Mouse (Mus musculus): ENCODE results near the gene Ablim2. TPM values are rescaled to one million over a fixed set of nuclear protein-coding genes. Genes with fewer than 3 reads are reported as not detected.

Ablim2 gene
- polyA plus RNA-seq, 1 experiment from 2014 or later: 0.77 TPM

DNA sequence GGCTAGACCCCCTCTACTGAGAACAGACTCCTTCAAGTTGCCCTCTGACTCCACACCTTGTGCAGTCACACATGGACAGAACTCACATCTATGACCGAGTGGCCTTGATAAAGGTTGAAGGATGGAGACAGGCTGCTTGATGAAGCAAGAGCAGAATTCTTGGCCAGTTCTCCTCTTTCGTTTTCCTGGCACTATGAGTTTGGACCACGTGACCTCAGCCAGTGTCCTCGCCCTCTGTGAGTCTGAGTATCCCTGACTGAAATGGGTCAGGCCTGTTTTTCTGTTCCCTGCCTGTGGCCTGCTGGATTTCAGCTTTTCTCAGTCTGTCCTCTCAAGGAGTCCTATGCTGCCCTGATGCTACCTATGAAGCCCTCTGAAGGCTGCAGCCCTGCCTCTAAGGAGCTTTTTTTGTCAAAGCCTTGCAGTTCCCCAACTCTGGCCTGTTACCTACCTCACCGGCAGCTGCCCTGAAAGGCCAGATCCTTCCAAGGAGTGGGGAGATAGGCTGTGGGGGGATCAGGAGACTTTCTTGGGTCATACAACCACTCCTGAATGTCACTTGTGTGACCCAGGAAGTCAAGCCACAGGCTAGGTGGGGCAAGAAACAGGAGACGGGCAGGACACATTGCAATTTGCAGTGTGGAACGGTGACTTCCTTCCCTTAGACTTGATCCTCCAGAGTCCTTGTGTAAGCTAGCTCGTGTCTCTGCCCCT, 14.3 kb upstream of the Ablim2 start:
- 65% methylated on average over 8 of the region's 8 CpGs for WGBS
- H3K4me1 ChIP-seq (replicated peaks; ENCODE audit: control insufficient read depth, insufficient read depth, low read length): peaks cover 25% of the 10 kb centered on the region

GRCm38 (mm10) chr5:35743990-35744722, 13.5 kb upstream of the Ablim2 start:
- H3K4me1 ChIP-seq (replicated peaks; ENCODE audit: control insufficient read depth, insufficient read depth, low read length): peaks cover 21% of the 10 kb centered on the region
- H3K27ac ChIP-seq (ENCODE audit: low read length): no peak overlapping the region
- no peaks in the 10 kb centered on the region for H3K27me3 ChIP-seq (ENCODE audit: control insufficient read depth, insufficient read depth, low read depth, low read length)
- no peaks in the 10 kb centered on the region for H3K36me3 ChIP-seq (ENCODE audit: control insufficient read depth, insufficient read depth, low read length)
- no peaks in the 10 kb centered on the region for H3K9me3 ChIP-seq (ENCODE audit: control insufficient read depth, low read length)
- no peak overlapping the region for H3K9ac ChIP-seq (ENCODE audit: low read length)
- WGBS: 75% methylated on average over 7 of the region's 7 CpGs
- H3K4me3 ChIP-seq (ENCODE audit: low read length): no peak overlapping the region
- no peak overlapping the region for H3K4me2 ChIP-seq (ENCODE audit: low read depth, low read length)
- ATAC-seq (ENCODE audit: low read depth): no peak

More for the DNA sequence above, 14.3 kb upstream of the Ablim2 start:
- ATAC-seq (ENCODE audit: low read depth): no peak
- Histone ChIP-seq H3K27ac (ENCODE audit: low read length) (no peak overlapping the region), H3K9ac (ENCODE audit: low read length) (no peak overlapping the region), H3K4me2 (ENCODE audit: low read depth, low read length) (no peak overlapping the region), H3K4me3 (ENCODE audit: low read length) (no peak overlapping the region), H3K36me3 (ENCODE audit: control insufficient read depth, insufficient read depth, low read length) (no peaks in the 10 kb centered on the region), H3K9me3 (ENCODE audit: control insufficient read depth, low read length) (no peaks in the 10 kb centered on the region), H3K27me3 (ENCODE audit: control insufficient read depth, insufficient read depth, low read depth, low read length) (no peaks in the 10 kb centered on the region)

- Histone ChIP-seq H3K4me3 (ENCODE audit: low read length) (no peak overlapping the region), H3K9me3 (ENCODE audit: control insufficient read depth, low read length) (no peaks in the 10 kb centered on the region), H3K4me1 (replicated peaks; ENCODE audit: control insufficient read depth, insufficient read depth, low read length) (peaks cover 16% of the 10 kb centered on the region), H3K4me2 (ENCODE audit: low read depth, low read length) (no peak overlapping the region), H3K27me3 (ENCODE audit: control insufficient read depth, insufficient read depth, low read depth, low read length) (no peaks in the 10 kb centered on the region), H3K9ac (ENCODE audit: low read length) (no peak overlapping the region), H3K27ac (ENCODE audit: low read length) (no peak overlapping the region), H3K36me3 (ENCODE audit: control insufficient read depth, insufficient read depth, low read length) (no peaks in the 10 kb centered on the region)
- ATAC-seq (ENCODE audit: low read depth): no peak
- WGBS: 79% methylated on average over 5 of the region's 5 CpGs
These were observed 12.3 kb upstream of the Ablim2 start for GRCm38 (mm10) chr5:35745406-35745805.

- no peaks in the 10 kb centered on the region for H3K27me3 ChIP-seq (ENCODE audit: control insufficient read depth, insufficient read depth, low read depth, low read length)
- H3K4me2 ChIP-seq (ENCODE audit: low read depth, low read length): no peak overlapping the region
- H3K4me3 ChIP-seq (ENCODE audit: low read length): no peak overlapping the region
- ATAC-seq (ENCODE audit: low read depth): no peak
- no peaks in the 10 kb centered on the region for H3K9me3 ChIP-seq (ENCODE audit: control insufficient read depth, low read length)
- no peaks in the 10 kb centered on the region for H3K36me3 ChIP-seq (ENCODE audit: control insufficient read depth, insufficient read depth, low read length)
- WGBS: 25% methylated on average over 4 of the region's 4 CpGs
- H3K4me1 ChIP-seq (replicated peaks; ENCODE audit: control insufficient read depth, insufficient read depth, low read length): peaks cover 1% of the 10 kb centered on the region; the same call in 1 of the 2 replicates
- H3K27ac ChIP-seq (ENCODE audit: low read length): no peak overlapping the region
- no peak overlapping the region for H3K9ac ChIP-seq (ENCODE audit: low read length)
These were observed 10.8 kb upstream of the Ablim2 start for GRCm38 (mm10) chr5:35746910-35747309.

- H3K9me3 ChIP-seq (ENCODE audit: control insufficient read depth, low read length): no peaks in the 10 kb centered on the region
- H3K36me3 ChIP-seq (ENCODE audit: control insufficient read depth, insufficient read depth, low read length): no peaks in the 10 kb centered on the region
- no peak overlapping the region for H3K4me2 ChIP-seq (ENCODE audit: low read depth, low read length)
- H3K4me1 ChIP-seq (replicated peaks; ENCODE audit: control insufficient read depth, insufficient read depth, low read length): no peaks in the 10 kb centered on the region
- no peak overlapping the region for H3K9ac ChIP-seq (ENCODE audit: low read length)
- H3K27me3 ChIP-seq (ENCODE audit: control insufficient read depth, insufficient read depth, low read depth, low read length): no peaks in the 10 kb centered on the region
- no peak overlapping the region for H3K4me3 ChIP-seq (ENCODE audit: low read length)
- H3K27ac ChIP-seq (ENCODE audit: low read length): no peak overlapping the region
- WGBS: 52% methylated on average over 3 of the region's 3 CpGs
- no peak for ATAC-seq (ENCODE audit: low read depth)
These were observed 8.3 kb upstream of the Ablim2 start for GRCm38 (mm10) chr5:35749416-35749815.

GRCm38 (mm10) chr5:35750026-35750425, 7.7 kb upstream of the Ablim2 start:
- no peak overlapping the region for H3K4me3 ChIP-seq (ENCODE audit: low read length)
- no peak overlapping the region for H3K9ac ChIP-seq (ENCODE audit: low read length)
- no peaks in the 10 kb centered on the region for H3K36me3 ChIP-seq (ENCODE audit: control insufficient read depth, insufficient read depth, low read length)
- WGBS: 84% methylated on average over 1 of the region's 1 CpGs
- H3K4me1 ChIP-seq (replicated peaks; ENCODE audit: control insufficient read depth, insufficient read depth, low read length): no peaks in the 10 kb centered on the region
- no peak for ATAC-seq (ENCODE audit: low read depth)
- no peak overlapping the region for H3K4me2 ChIP-seq (ENCODE audit: low read depth, low read length)
- no peaks in the 10 kb centered on the region for H3K27me3 ChIP-seq (ENCODE audit: control insufficient read depth, insufficient read depth, low read depth, low read length)
- no peaks in the 10 kb centered on the region for H3K9me3 ChIP-seq (ENCODE audit: control insufficient read depth, low read length)
- no peak overlapping the region for H3K27ac ChIP-seq (ENCODE audit: low read length)

DNA sequence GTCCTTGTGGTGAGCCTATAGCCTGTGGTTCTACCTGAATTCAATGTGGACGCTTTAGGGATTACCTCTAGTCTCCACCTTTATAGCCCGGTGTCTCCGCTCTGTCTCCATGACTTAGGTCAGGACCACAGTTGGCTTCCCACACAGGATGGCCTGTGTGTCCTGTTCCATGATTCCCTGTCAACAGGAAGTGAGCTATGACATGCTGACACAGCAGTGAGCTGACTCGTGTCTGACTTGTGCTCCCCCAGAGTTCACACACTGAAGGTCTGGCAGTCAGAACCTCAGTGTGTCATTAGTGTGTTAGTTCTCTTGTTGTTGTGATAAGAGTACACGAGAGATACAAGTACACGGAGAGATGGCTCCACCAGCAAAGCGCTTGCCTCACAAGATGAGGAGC, 6.7 kb upstream of the Ablim2 start:
- ATAC-seq (ENCODE audit: low read depth): no peak
- Histone ChIP-seq H3K27me3 (ENCODE audit: control insufficient read depth, insufficient read depth, low read depth, low read length) (no peaks in the 10 kb centered on the region), H3K4me2 (ENCODE audit: low read depth, low read length) (no peak overlapping the region), H3K4me3 (ENCODE audit: low read length) (no peak overlapping the region), H3K9ac (ENCODE audit: low read length) (no peak overlapping the region), H3K9me3 (ENCODE audit: control insufficient read depth, low read length) (no peaks in the 10 kb centered on the region), H3K36me3 (ENCODE audit: control insufficient read depth, insufficient read depth, low read length) (no peaks in the 10 kb centered on the region), H3K4me1 (replicated peaks; ENCODE audit: control insufficient read depth, insufficient read depth, low read length) (no peaks in the 10 kb centered on the region), H3K27ac (ENCODE audit: low read length) (no peak overlapping the region)
- 68% methylated on average over 7 of the region's 7 CpGs for WGBS

DNA sequence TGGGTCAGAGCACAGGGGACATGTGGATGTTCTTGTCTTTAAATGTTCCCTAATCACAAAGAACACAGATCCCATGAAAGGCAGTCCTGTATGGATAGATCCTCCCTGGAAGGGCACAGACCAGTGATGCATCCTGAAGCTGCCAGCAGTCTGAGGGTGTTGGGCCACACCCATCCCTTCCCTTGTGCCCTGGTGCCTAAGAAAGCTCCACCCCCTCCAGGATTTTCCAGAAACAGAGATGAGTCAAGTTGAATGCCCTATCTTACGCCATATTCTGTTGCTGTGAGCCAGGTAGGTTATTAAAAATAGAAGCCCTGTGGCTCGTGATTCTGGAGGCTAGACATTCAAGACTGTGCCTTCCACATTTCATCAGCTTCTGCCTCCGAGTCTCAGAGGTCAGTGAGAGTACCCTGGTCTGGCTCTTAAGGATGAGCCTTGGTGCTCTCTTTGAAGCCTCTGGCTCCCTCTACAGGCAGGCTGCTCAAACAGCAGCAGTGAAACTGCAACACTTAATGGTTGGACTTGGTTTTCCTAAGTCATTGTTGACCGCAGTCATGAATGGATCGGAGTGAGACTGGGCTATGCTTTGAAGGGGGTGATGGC, 2.4 kb upstream of the Ablim2 start:
- no peaks in the 10 kb centered on the region for H3K9me3 ChIP-seq (ENCODE audit: control insufficient read depth, low read length)
- no peak overlapping the region for H3K27ac ChIP-seq (ENCODE audit: low read length)
- H3K9ac ChIP-seq (ENCODE audit: low read length): no peak overlapping the region
- no peak overlapping the region for H3K4me2 ChIP-seq (ENCODE audit: low read depth, low read length)
- no peaks in the 10 kb centered on the region for H3K36me3 ChIP-seq (ENCODE audit: control insufficient read depth, insufficient read depth, low read length)
- peaks cover 6% of the 10 kb centered on the region; the same call in 1 of the 2 replicates for H3K4me1 ChIP-seq (replicated peaks; ENCODE audit: control insufficient read depth, insufficient read depth, low read length)
- H3K4me3 ChIP-seq (ENCODE audit: low read length): no peak overlapping the region
- 24% methylated on average over 5 of the region's 5 CpGs for whole genome bisulfite sequencing
- H3K27me3 ChIP-seq (ENCODE audit: control insufficient read depth, insufficient read depth, low read depth, low read length): peaks cover 33% of the 10 kb centered on the region
- no peak for ATAC-seq (ENCODE audit: low read depth)

GRCm38 (mm10) chr5:35756020-35756419, 1.7 kb upstream of the Ablim2 start:
- H3K27ac ChIP-seq (ENCODE audit: low read length): no peak overlapping the region
- no peaks in the 10 kb centered on the region for H3K36me3 ChIP-seq (ENCODE audit: control insufficient read depth, insufficient read depth, low read length)
- H3K4me3 ChIP-seq (ENCODE audit: low read length): no peak overlapping the region
- H3K9me3 ChIP-seq (ENCODE audit: control insufficient read depth, low read length): no peaks in the 10 kb centered on the region
- H3K4me1 ChIP-seq (replicated peaks; ENCODE audit: control insufficient read depth, insufficient read depth, low read length): peaks cover 6% of the 10 kb centered on the region; the same call in 1 of the 2 replicates
- H3K4me2 ChIP-seq (ENCODE audit: low read depth, low read length): no peak overlapping the region
- H3K9ac ChIP-seq (ENCODE audit: low read length): no peak overlapping the region
- no peak for ATAC-seq (ENCODE audit: low read depth)
- 81% methylated on average over 4 of the region's 4 CpGs for WGBS
- peaks cover 33% of the 10 kb centered on the region for H3K27me3 ChIP-seq (ENCODE audit: control insufficient read depth, insufficient read depth, low read depth, low read length)

Data from lung, embryonic 16.5 days (tissue).